Mouse (Mus musculus): Measurements from ENCODE around the gene Bpifa2. TPM values are rescaled to one million over a fixed set of nuclear protein-coding genes. Genes with fewer than 3 reads are reported as not detected.
"Not testable (repeated sequence)": the region's sequence is repeated elsewhere in the genome, so short reads cannot be mapped to it uniquely, and the experiment has no call there.

The Bpifa2 gene
- not detected for total RNA-seq (2021)
- long read RNA-seq, experiment 1, result 0 reads
- long read RNA-seq, experiment 2, result 0 reads

- DNase-seq (ENCODE audit: low spot score in 2 of 2), result no peak
Measured at GRCm38 (mm10) chr2:154007965-154008364, at the start of gene Bpifa2. Gene Bpifa2 (plus strand): TSS chr2:154008265.

DNA sequence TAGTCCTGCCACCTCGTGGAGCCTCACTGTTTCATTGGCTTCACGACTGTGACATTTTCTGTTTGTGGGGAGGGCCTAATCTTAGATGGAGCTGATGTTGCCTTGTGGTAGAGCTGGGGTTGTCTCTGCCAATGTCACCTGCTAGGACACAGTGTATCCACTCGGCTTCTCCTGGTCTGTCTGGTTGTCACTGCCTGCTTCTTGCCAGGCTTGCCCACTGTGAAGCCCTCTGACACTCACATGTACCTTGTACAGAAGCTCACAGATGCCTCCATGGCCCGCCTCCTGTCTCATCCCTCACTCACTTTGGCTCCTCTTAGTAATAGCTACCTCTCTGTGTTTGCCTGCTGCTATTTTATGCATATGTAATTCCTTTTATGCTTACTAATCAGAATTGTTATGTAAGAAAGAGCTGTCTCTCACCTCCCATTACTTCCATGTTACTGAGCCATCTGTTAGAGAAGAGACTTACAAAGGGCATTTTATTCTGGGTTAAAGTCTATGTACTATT lies 45.2 kb upstream of the Bpifa2 start:
- peak in 1 of 2 experiments; percentile 36 for DNase-seq (ENCODE audit: low spot score in 2 of 2)

DNA sequence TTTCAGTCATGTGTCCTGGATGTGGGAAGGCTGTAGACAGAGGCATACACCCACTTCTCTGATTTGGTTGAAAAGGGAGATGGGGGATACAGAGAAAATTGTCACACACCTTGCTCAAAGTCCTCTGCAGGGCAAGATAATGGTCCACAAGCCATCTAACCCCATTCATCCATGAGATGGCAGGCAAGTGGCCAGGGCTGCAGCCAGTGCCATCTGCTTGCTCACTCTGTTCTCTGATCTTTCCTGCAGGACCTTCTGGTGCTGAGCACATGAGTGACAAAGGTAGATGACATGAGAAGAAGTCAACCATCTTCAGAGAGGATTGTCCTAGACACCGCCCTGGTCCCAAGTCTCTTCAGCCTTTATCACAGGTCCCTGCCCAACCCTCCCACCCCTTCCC lies 44.7 kb upstream of the Bpifa2 start:
- DNase-seq (ENCODE audit: low spot score in 2 of 2), result peak in 1 of 2 experiments; percentile 9

DNA sequence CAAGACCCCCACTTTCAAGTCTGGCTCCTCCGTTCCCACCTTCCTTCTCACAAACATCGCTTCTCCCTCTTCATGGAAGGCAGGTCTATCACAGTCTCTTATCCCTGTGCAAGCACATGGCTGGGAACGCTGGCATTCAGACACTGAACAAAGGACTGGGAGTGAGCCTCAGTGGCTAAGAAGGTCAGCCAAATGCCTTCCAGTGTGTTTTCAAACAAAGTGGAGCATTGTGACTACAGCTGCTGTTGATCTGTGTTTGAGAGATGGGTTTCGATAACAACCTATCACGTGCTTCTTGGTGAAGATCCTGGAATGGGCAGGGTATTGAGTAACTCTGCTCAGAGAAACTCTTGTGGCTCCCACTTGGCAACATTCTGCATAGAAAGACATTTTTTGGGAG lies 37.8 kb upstream of the Bpifa2 start:
- DNase-seq (ENCODE audit: low spot score in 2 of 2), result no peak

- DNase-seq (ENCODE audit: low spot score in 2 of 2), result no peak
Measured at GRCm38 (mm10) chr2:153974582-153974981, 33.5 kb upstream of the Bpifa2 start, which contains the start of gene Bpifa6. Gene Bpifa6 (plus strand): TSS chr2:153974945.

- DNase-seq (ENCODE audit: low spot score in 2 of 2), result peak; percentile 68 to 86
Measured at GRCm38 (mm10) chr2:153995770-153996169, 12.3 kb upstream of the Bpifa2 start.

- DNase-seq (ENCODE audit: low spot score in 2 of 2), result no peak
Measured at GRCm38 (mm10) chr2:154000501-154000900, 7.6 kb upstream of the Bpifa2 start.

DNA sequence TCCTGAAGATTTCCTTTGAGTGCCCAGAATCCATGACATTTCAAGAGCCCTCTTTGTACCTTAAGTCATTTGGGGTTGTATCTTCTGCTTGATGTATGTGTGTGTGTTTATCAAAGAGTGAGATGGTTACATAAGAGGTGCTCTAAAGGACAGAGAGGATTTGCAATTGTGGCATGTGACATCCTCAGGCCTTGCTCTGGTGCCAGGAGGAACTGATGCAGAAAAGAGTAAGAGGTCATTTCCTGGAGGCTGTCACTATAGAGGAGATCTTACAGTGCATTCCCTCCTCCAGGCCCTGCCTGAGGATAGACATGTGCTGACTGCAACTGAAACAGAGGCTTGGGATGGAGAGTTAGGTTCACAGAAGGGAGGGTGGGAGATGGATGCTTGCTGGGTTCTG lies 7.0 kb upstream of the Bpifa2 start:
- no peak for DNase-seq (ENCODE audit: low spot score in 2 of 2)

DNA sequence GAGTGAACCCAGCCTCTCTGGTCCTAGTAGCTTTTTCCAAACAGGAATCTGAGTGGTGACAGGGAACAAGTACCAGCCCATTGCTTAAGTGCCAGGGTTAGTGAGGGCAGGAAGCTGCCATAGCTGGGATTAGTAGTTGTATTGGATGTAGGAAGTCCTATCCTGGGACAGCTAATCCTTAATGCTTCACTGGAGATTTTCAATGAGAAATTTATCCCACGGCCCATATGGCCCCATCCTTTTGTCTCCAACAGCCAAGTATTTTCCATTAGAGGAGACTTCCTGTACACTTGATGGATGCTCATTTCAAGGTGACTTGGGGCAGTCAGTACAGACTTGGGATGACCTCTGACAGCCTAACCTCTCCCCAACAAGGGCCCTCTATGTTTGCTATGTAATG lies 3.6 kb upstream of the Bpifa2 start:
- no peak for DNase-seq (ENCODE audit: low spot score in 2 of 2)

DNA sequence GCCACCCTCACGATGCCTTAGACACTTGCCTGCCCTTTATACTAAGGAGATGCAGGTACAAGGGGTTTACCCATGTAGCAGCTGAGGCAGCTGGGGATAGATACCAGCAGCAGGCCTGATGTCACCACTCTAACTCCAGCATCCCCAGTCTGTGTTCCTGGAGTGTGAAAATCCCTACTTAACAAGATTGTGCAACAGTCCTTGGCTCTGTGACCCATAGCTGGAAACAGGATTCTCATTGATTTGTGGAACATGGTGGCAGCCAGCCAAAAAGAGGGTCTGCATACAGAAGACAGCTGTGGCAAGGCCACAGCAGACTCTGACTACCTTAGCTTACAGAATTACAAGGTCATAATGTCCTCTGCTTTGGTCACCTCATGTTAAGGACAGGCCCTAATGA lies 3.0 kb upstream of the Bpifa2 start:
- no peak for DNase-seq (ENCODE audit: low spot score in 2 of 2)

DNA sequence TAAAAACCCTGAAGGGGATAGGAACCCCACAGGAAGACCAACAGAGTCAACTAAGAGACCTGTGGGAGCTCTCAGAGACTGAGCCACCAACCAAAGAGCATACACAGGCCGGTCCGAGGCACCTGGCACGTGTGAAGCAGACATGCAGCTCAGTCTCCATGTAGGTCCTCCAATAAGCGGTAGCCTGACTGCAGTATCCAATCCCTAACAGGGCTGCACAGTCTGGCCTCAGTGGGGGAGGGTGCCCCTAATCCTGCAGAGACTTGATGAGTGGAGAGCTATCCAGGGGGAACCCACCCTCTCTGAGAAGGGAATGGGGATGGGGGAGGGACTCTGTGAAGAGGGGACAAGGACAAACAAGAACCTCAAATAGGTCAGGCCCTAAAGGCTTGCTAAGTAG lies 2.3 kb upstream of the Bpifa2 start:
- DNase-seq (ENCODE audit: low spot score in 2 of 2), result no peak

DNA sequence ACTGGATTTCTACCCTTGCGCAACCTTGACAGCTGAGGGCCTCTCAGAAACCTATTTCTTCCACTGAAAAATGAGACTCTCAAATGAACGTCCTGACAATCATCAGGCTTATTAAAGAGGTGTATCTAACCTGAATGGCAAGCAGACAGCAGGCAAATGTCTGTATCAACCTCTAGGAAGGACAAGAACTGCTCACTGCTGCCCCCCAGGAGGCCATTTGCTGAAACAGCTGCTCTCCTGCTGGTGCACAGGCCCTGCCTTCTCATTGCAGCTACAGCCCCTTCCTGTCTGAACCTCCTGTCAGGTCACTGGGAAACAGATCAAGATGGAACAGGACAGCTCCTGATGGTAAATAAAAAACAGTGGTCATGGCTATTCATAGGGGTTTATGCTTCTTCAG lies 1.7 kb upstream of the Bpifa2 start:
- no peak for DNase-seq (ENCODE audit: low spot score in 2 of 2)

GRCm38 (mm10) chr2:154007381-154007780 lies 684 bp upstream of the Bpifa2 start:
- no peak for DNase-seq (ENCODE audit: low spot score in 2 of 2)

GRCm38 (mm10) chr2:154017990-154018389 lies 9.9 kb downstream of the Bpifa2 start:
- no peak for DNase-seq (ENCODE audit: low spot score in 2 of 2)

DNA sequence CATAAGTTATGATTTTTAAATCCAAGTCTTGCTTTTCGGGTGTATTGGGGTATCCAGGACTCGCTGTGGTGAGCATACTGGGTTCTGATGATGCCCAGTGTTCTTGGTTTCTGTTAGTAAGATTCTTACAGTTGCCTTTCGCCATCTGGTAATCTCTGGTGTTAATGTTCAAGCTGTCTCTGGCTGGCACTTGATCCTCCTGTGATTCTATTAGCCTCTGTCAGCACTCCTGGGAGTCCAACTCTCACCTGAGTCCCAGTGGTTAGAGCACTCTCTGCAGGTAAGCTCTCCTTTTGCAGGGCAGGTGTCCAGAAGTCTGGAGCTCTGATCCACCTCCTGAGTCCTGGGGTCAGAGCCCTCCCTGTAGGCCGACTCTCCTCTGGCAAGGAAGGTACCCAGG lies 16.6 kb downstream of the Bpifa2 start:
- DNase-seq (ENCODE audit: low spot score in 2 of 2), result not testable (repeated sequence)

GRCm38 (mm10) chr2:154038932-154039331 lies 30.9 kb downstream of the Bpifa2 start:
- peak; percentile 20 to 41 for DNase-seq (ENCODE audit: low spot score in 2 of 2)

DNA sequence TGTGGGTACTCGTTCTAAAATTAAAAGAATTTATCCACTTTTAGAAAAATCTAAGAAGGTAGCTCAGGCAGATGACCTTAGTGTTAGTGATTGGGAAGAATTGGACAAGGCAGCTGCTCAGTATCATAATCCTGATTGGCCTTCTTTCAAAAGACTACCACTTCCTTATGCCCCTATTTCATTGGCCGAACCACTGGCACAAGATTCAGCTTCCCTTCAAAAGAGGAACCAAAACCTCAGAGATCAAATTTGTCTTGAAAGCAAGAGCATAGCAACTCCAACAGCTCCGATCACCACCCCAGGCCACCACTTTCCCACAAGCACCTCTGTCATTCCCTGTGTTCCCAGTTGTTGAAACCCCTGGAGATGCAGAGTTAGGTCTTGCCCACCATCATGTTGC lies 36.7 kb downstream of the Bpifa2 start:
- no peak for DNase-seq (ENCODE audit: low spot score in 2 of 2)

GRCm38 (mm10) chr2:154058690-154059089 lies 50.6 kb downstream of the Bpifa2 start:
- peak in 1 of 2 experiments; percentile 2 for DNase-seq (ENCODE audit: low spot score in 2 of 2)

Other genes with a start within 250 kb of the Bpifa2 start
- gene Efcab8, start 228.3 kb upstream of the Bpifa2 start, total RNA-seq (2021), result under 1 TPM in 1 of 2 experiments, not detected in 1; 0.33 TPM
- gene Sun5, start 137.2 kb upstream of the Bpifa2 start, total RNA-seq (2021), result not detected
- gene Bpifb2, start 133.2 kb upstream of the Bpifa2 start, total RNA-seq (2021), result not detected
- not detected for gene Bpifb6, start 107.9 kb upstream of the Bpifa2 start, total RNA-seq (2021)
- gene Bpifb3, start 90.0 kb upstream of the Bpifa2 start, total RNA-seq (2021), result not detected
- gene Bpifb4, start 70.1 kb upstream of the Bpifa2 start, total RNA-seq (2021), result not detected
- not detected for gene Bpifa6, start 33.3 kb upstream of the Bpifa2 start, total RNA-seq (2021)
- not detected for gene Bpifa3, start 122.1 kb downstream of the Bpifa2 start, total RNA-seq (2021)
- gene Bpifa1, start 134.6 kb downstream of the Bpifa2 start, total RNA-seq (2021), result not detected
- gene Bpifa5, start 154.3 kb downstream of the Bpifa2 start, total RNA-seq (2021), result not detected
- gene Bpifb1, start 182.6 kb downstream of the Bpifa2 start, total RNA-seq (2021), result under 1 TPM in 1 of 2 experiments, not detected in 1; 0.21 TPM
- not detected for gene Bpifb5, start 215.5 kb downstream of the Bpifa2 start, total RNA-seq (2021)
- gene Bpifb9a, start 249.6 kb downstream of the Bpifa2 start, total RNA-seq (2021), result not detected